Mouse (Mus musculus): Measurements from ENCODE around the gene Asic4.

- TF ChIP-seq CTCF (IDR thresholded peaks at IDR 0.05; ENCODE audit: control insufficient read depth, insufficient read depth, insufficient read length) (no peak), MAX (IDR thresholded peaks at IDR 0.05) (no peak), USF1 (IDR thresholded peaks at IDR 0.05; ENCODE audit: low read depth) (no peak), MYOG (IDR thresholded peaks at IDR 0.05; ENCODE audit: control insufficient read depth, extremely low read depth, insufficient read length) (no peak), CEBPB (IDR thresholded peaks at IDR 0.05; ENCODE audit: low read depth) (no peak), MYOD1 (IDR thresholded peaks at IDR 0.05; ENCODE audit: control insufficient read depth, insufficient read length, low read depth) (no peak), FOSL1 (IDR thresholded peaks at IDR 0.05; ENCODE audit: insufficient read depth, low read length, poor library complexity, severe bottlenecking) (no peak)
These were observed 19.1 kb downstream of the Asic4 start for GRCm38 (mm10) chr1:75469287-75469825.

Measured in C2C12 (cell line).